Mouse (Mus musculus): ENCODE results near the gene Setd3. TPM values are rescaled to one million over a fixed set of nuclear protein-coding genes. Genes with fewer than 3 reads are reported as not detected.
"Not testable (repeated sequence)": the region's sequence is repeated elsewhere in the genome, so short reads cannot be mapped to it uniquely, and the experiment has no call there.

Setd3 gene
- polyA plus RNA-seq, 1 experiment from 2014 or later: 114 TPM

DNA sequence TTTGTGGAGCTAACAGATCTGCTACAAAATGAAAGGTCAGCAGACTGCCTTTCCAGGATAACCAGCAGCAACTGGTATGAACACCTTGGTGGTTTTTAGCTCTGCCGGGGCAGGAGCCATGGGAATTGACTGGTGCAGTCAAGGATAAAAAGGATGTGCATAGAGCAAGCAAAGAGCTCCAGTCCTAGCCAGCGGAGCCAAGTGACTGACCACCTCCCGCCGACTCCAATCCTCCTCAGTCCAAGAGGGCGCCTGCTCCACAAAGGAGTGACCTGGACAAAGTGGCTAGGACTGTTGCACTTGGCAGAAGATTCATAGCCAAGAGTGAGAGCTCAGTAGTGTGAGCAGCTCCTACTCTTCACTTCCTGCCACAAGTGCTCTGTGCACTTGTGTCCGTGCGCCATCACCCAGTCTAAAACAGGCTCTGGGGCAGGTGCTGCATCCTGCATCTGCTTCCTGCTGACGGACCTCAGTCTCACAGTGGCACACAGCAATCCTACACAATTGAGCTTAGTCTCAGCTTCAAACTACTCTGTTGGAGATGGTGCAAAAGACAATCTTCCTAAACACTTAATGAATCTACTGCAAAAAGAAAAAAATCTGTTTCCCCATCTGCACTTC lies 46.6 kb downstream of the Setd3 start:
- Histone ChIP-seq H3K27ac (no peak overlapping the region), H3K9me3 (no peaks in the 10 kb centered on the region), H3K4me3 (no peak overlapping the region), H3K36me3 (peaks cover 16% of the 10 kb centered on the region), H3K9ac (no peak overlapping the region), H3K27me3 (replicated peaks) (no peaks in the 10 kb centered on the region), H3K4me2 (replicated peaks) (no peak overlapping the region), H3K4me1 (no peaks in the 10 kb centered on the region)
- WGBS: 88% methylated on average over 8 of the region's 8 CpGs
- ATAC-seq (ENCODE audit: low FRiP score, low read depth): no peak

DNA sequence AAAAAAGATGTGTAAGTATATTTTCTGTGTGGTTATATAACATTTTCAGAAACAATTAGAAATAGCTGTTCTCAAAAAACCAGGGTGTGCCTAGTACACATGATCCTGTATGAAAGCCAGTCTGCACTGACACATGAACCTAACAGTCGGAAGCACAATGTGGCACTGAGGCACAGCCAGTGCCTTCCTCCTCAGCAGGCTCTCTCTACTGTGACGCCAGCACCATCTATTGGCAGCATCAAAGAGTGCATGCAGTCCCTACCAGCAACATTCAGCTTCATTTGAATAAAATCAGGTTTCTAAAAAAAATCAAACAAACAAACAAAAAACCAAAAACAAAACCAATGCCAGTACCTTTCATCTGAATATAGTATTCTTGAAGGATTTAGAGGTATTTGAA lies 57.8 kb downstream of the Setd3 start:
- Histone ChIP-seq H3K27ac (no peak overlapping the region), H3K9me3 (no peaks in the 10 kb centered on the region), H3K9ac (no peak overlapping the region), H3K4me3 (no peak overlapping the region), H3K4me1 (peaks cover 20% of the 10 kb centered on the region), H3K36me3 (peaks cover 1% of the 10 kb centered on the region; the same call in 1 of the 2 replicates), H3K4me2 (replicated peaks) (no peak overlapping the region), H3K27me3 (replicated peaks) (no peaks in the 10 kb centered on the region)
- ATAC-seq (ENCODE audit: low FRiP score, low read depth): no peak
- WGBS: 6% methylated on average over 2 of the region's 2 CpGs

- no peak for ATAC-seq (ENCODE audit: low FRiP score, low read depth)
- Histone ChIP-seq H3K9ac (no peak overlapping the region), H3K4me1 (peaks cover 20% of the 10 kb centered on the region), H3K27me3 (replicated peaks) (no peaks in the 10 kb centered on the region), H3K4me2 (replicated peaks) (no peak overlapping the region), H3K27ac (no peak overlapping the region), H3K36me3 (peaks cover 8% of the 10 kb centered on the region; the same call in 1 of the 2 replicates), H3K9me3 (no peaks in the 10 kb centered on the region), H3K4me3 (no peak overlapping the region)
- whole genome bisulfite sequencing: 74% methylated on average over 6 of the region's 6 CpGs
Observed at GRCm38 (mm10) chr12:108120434-108120833, 58.7 kb downstream of the Setd3 start.

GRCm38 (mm10) chr12:108119930-108120329 lies 59.2 kb downstream of the Setd3 start:
- peaks cover 8% of the 10 kb centered on the region; the same call in 1 of the 2 replicates for H3K36me3 ChIP-seq
- ATAC-seq (ENCODE audit: low FRiP score, low read depth): no peak
- H3K27me3 ChIP-seq (replicated peaks): no peaks in the 10 kb centered on the region
- H3K27ac ChIP-seq: no peak overlapping the region
- WGBS: 43% methylated on average over 9 of the region's 9 CpGs
- H3K9me3 ChIP-seq: no peaks in the 10 kb centered on the region
- no peak overlapping the region; the same call in 1 of the 2 replicates for H3K4me2 ChIP-seq (replicated peaks)
- peaks cover 20% of the 10 kb centered on the region for H3K4me1 ChIP-seq
- no peak overlapping the region for H3K9ac ChIP-seq
- no peak overlapping the region for H3K4me3 ChIP-seq

- ATAC-seq (ENCODE audit: low FRiP score, low read depth): peak; percentile 75; the same call in 1 of the 2 replicates
- Histone ChIP-seq H3K36me3 (peaks cover 8% of the 10 kb centered on the region; the same call in 1 of the 2 replicates), H3K27ac (no peak overlapping the region), H3K9ac (no peak overlapping the region), H3K27me3 (replicated peaks) (no peaks in the 10 kb centered on the region), H3K4me3 (no peak overlapping the region), H3K9me3 (no peaks in the 10 kb centered on the region), H3K4me1 (peaks cover 20% of the 10 kb centered on the region), H3K4me2 (replicated peaks) (peak overlapping the region; percentile 47)
- WGBS: 13% methylated on average over 19 of the region's 19 CpGs
Observed at GRCm38 (mm10) chr12:108118902-108119531, 60.1 kb downstream of the Setd3 start.

DNA sequence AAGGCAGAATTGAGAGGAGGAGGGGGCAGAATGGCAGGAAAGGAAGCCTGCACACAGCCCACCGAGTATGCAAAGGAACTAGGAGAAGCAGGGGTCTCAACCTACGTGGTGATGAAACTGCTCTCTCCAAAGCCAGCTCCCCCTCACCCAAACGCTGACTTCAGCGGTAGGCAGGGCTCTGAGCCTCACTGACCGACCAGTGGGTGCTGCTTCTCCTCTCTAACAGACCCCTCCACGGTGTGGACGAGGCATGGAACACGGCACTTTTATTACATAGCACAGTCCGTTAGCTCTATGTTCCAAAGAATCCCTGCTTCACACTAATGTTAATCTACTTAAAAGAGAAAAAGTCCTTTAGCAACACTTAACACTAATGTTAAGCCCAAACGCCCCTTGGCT lies 60.6 kb downstream of the Setd3 start:
- H3K9ac ChIP-seq: no peak overlapping the region
- no peak overlapping the region for H3K27ac ChIP-seq
- peak overlapping the region; percentile 47 for H3K4me2 ChIP-seq (replicated peaks)
- 56% methylated on average over 10 of the region's 10 CpGs for WGBS
- peaks cover 20% of the 10 kb centered on the region for H3K4me1 ChIP-seq
- H3K27me3 ChIP-seq (replicated peaks): no peaks in the 10 kb centered on the region
- ATAC-seq (ENCODE audit: low FRiP score, low read depth): no peak
- no peaks in the 10 kb centered on the region for H3K9me3 ChIP-seq
- H3K4me3 ChIP-seq: no peak overlapping the region
- peaks cover 8% of the 10 kb centered on the region; the same call in 1 of the 2 replicates for H3K36me3 ChIP-seq

DNA sequence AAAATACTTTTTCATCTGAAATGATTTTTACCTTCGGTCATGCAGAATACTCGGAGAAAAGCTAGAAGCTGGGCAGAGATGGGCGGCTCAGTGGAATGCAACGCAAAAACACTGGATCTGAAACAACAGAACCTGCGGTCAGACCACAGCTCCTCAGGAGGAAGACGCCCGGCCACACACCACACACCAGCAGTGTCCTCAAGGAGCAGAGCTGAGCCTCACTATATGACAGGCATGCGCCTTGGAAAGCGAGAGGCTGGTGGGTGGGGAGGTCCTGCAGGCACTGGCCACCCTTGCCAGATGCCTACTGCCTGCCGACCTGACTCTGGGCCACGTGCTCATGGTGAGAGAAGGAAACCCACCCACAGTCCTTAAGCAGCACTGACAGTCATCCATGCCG lies 67.9 kb downstream of the Setd3 start:
- H3K4me2 ChIP-seq (replicated peaks): no peak overlapping the region
- no peaks in the 10 kb centered on the region for H3K4me1 ChIP-seq
- no peak overlapping the region for H3K4me3 ChIP-seq
- WGBS: 83% methylated on average over 12 of the region's 12 CpGs
- no peak overlapping the region for H3K27ac ChIP-seq
- peaks cover 17% of the 10 kb centered on the region; the same call in 1 of the 2 replicates for H3K36me3 ChIP-seq
- no peak overlapping the region for H3K9ac ChIP-seq
- ATAC-seq (ENCODE audit: low FRiP score, low read depth): no peak
- no peaks in the 10 kb centered on the region for H3K27me3 ChIP-seq (replicated peaks)
- no peaks in the 10 kb centered on the region for H3K9me3 ChIP-seq

DNA sequence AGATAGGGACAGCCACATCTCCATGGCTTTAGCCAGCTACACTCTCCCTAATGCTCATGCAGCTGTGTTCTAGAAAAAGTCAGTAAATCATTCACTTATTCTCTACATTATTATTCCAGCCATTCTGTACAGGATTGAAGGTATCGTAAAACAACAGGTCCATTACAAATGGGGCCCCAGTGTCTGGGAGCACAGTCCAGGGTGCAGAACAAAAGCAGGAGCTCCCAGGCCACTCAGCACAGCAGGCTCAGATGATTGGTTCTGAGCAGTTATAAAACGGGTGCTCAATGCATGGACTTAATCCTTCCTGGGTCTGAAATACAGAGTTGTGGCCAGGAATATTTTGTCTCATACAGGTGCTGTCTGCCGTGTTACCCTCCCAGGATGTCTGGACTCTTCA lies 68.4 kb downstream of the Setd3 start:
- no peak for ATAC-seq (ENCODE audit: low FRiP score, low read depth)
- 38% methylated on average over 3 of the region's 3 CpGs for WGBS
- no peaks in the 10 kb centered on the region for H3K27me3 ChIP-seq (replicated peaks)

DNA sequence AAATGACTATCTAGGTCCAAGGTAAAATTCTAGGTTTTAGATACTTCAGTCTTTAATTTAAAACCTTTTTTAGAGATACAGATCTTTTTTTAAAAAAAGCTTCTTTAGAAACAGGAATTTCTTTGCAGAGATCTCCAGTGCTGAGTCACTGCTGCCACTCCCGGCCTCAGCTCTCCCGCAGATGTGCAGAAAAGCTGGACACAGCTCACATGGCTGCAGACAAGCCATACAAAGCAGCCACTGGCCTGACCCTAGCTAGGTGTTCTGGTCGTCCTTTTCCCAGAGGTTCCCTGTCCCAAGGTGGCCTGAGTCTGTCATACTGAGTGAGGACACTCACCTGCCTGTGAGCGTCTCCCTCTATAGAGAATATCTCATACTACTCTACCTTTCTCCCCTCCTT lies 69.4 kb downstream of the Setd3 start:
- Histone ChIP-seq H3K27me3 (replicated peaks) (no peaks in the 10 kb centered on the region), H3K4me3 (no peak overlapping the region), H3K36me3 (peaks cover 18% of the 10 kb centered on the region; the same call in 1 of the 2 replicates), H3K27ac (no peak overlapping the region), H3K4me1 (no peaks in the 10 kb centered on the region), H3K4me2 (replicated peaks) (no peak overlapping the region), H3K9ac (no peak overlapping the region), H3K9me3 (no peaks in the 10 kb centered on the region)
- no peak for ATAC-seq (ENCODE audit: low FRiP score, low read depth)
- 88% methylated on average over 4 of the region's 4 CpGs for WGBS

More for the DNA sequence above, 68.4 kb downstream of the Setd3 start:
- Histone ChIP-seq H3K9me3 (no peaks in the 10 kb centered on the region), H3K4me1 (no peaks in the 10 kb centered on the region), H3K27ac (no peak overlapping the region), H3K9ac (no peak overlapping the region), H3K36me3 (peaks cover 17% of the 10 kb centered on the region; the same call in 1 of the 2 replicates), H3K4me2 (replicated peaks) (no peak overlapping the region), H3K4me3 (no peak overlapping the region)

- not testable (repeated sequence) for H3K4me2 ChIP-seq (replicated peaks); H3K27me3 ChIP-seq (replicated peaks); H3K27ac ChIP-seq; H3K4me3 ChIP-seq; ATAC-seq (ENCODE audit: low FRiP score, low read depth); H3K9me3 ChIP-seq; H3K9ac ChIP-seq; H3K4me1 ChIP-seq
- WGBS: 90% methylated on average over 7 of the region's 7 CpGs
- H3K36me3 ChIP-seq: peaks cover 18% of the 10 kb centered on the region; the same call in 1 of the 2 replicates
Observed at GRCm38 (mm10) chr12:108108591-108108990, 70.5 kb downstream of the Setd3 start.

DNA sequence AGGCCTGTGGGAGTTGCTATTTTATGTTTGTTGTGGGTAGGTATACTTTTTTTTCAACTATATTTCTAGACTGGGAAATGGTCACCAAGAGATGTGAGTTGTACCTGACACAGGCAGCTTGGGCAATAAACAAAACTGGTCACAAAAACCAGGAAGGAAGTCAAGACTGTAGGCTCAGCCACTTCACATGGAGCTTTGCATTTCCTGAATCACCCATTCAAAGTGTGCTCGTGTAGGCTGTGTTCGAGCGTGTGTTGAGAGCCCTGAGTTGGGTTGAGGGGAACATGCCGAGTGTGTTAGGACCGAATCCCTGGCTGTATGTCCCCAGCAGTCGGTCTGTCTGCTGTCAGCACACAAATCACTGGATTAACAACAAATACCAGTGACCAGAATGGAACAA lies 75.8 kb downstream of the Setd3 start:
- no peak overlapping the region for H3K4me2 ChIP-seq (replicated peaks)
- H3K4me3 ChIP-seq: no peak overlapping the region
- no peaks in the 10 kb centered on the region for H3K9me3 ChIP-seq
- no peak for ATAC-seq (ENCODE audit: low FRiP score, low read depth)
- H3K4me1 ChIP-seq: no peaks in the 10 kb centered on the region
- no peaks in the 10 kb centered on the region for H3K27me3 ChIP-seq (replicated peaks)
- H3K9ac ChIP-seq: no peak overlapping the region
- H3K36me3 ChIP-seq: peaks cover 10% of the 10 kb centered on the region; the same call in 1 of the 2 replicates
- H3K27ac ChIP-seq: no peak overlapping the region
- 79% methylated on average over 6 of the region's 6 CpGs for WGBS

- Histone ChIP-seq H3K4me1 (no peaks in the 10 kb centered on the region), H3K4me2 (replicated peaks) (no peak overlapping the region), H3K4me3 (no peak overlapping the region), H3K9ac (no peak overlapping the region), H3K36me3 (peaks cover 10% of the 10 kb centered on the region; the same call in 1 of the 2 replicates), H3K27me3 (replicated peaks) (no peaks in the 10 kb centered on the region), H3K9me3 (no peaks in the 10 kb centered on the region), H3K27ac (no peak overlapping the region)
- WGBS: 74% methylated on average over 2 of the region's 2 CpGs
- ATAC-seq (ENCODE audit: low FRiP score, low read depth): no peak
Observed at GRCm38 (mm10) chr12:108102119-108102518, 77.0 kb downstream of the Setd3 start.

All from neural tube, embryonic 12.5 days (tissue).